Mouse (Mus musculus) layer of hippocampus, postnatal 14 days (tissue): ENCODE measurements at regions not wholly inside any gene's neighbourhood (a gene's known extent, or its start where the extent isn't known, plus 50 kb on each side); places are given as distances from the start of the nearest gene placed in this dataset.

ENCODE experiments used
- DNase-seq, 2 experiments: peaks; one replicate each; pipeline ENCODE4 v3.0.0; 2021 to 2022; ENCODE audit warnings: low spot score in 2 of 2, mixed read lengths in 1 of 2

- DNase-seq, result no peak
Observed at GRCm38 (mm10) chr11:57432299-57432698, 86.1 kb downstream of the Fam114a2 start.

DNA sequence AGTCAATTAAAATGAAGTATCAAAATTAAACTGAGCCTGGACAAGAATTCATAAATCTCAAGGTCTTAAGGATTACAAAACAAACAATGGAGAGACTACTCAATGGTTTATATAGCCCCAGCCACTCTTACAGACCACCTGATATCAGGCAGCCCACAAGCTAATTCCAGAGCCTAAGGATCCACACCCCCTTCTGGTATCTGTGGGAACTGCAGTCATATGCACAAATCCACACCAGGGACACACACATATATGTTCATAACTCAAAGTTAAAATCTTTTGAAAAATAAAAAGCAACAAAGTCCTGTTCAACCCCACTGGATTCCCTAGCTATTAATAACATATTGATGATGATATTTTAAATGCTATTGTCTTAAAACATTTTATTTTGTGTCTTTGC lies 86.5 kb downstream of the Fam114a2 start:
- DNase-seq, result no peak

- DNase-seq, result no peak
Observed at GRCm38 (mm10) chr11:57426046-57426805, 92.2 kb downstream of the Fam114a2 start.

GRCm38 (mm10) chr11:57419416-57419815 lies 99.0 kb downstream of the Fam114a2 start:
- DNase-seq, result peak in 1 of 2 experiments; percentile 71

- no peak for DNase-seq
Observed at GRCm38 (mm10) chr11:57416011-57416410, 102.4 kb downstream of the Fam114a2 start.

- no peak for DNase-seq
Observed at GRCm38 (mm10) chr11:57415167-57415566, 103.2 kb downstream of the Fam114a2 start.

- peak in 1 of 2 experiments; percentile 37 for DNase-seq
Observed at GRCm38 (mm10) chr11:57414697-57415096, 103.7 kb downstream of the Fam114a2 start.

GRCm38 (mm10) chr11:57413271-57413670 lies 105.1 kb downstream of the Fam114a2 start:
- no peak for DNase-seq

GRCm38 (mm10) chr11:57412766-57413165 lies 105.7 kb downstream of the Fam114a2 start:
- peak; percentile 56 to 74 for DNase-seq

DNA sequence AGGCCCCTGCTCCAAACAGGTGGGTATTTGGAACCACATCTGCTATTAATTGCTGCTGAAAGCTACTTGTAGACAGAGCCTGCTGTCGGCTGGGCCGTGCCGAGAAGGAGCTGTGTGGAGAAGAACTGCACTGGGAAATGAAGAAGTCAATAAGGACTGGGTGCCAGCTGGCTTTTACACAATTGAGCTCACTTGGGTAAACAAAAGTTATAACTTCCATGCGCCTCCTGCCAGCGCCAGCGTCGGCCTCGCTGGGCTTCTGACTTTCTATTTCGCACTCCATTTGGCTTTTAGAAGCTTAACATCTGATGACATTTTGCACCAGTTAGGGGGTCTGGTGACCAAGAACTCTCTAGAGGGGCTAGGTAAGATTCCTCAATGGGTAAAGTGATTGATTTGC lies 114.2 kb downstream of the Fam114a2 start:
- DNase-seq, result peak in 1 of 2 experiments; percentile 48

DNA sequence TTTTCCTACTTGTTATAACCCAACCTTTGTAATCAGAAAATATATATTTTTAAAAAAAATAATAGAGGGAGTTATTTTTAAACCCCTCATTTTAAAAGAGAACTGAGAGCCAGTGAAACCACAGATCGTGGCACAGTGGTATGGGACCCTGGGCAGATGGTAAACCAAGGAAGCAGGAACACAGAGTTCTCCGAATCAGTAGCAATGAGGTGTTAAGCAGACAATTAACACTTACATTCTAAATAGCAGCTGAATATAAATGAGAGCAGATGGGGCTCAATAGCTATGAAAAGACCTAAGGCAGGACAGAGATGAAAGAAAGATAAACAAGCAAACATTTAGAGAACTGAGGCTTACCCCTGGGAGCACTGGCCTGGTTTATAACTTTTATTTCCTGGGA lies 116.8 kb downstream of the Fam114a2 start:
- peak in 1 of 2 experiments; percentile 72 for DNase-seq

- DNase-seq, result no peak
Observed at GRCm38 (mm10) chr11:57399366-57399765, 119.1 kb downstream of the Fam114a2 start.

GRCm38 (mm10) chr11:57396429-57396828 lies 122.0 kb downstream of the Fam114a2 start:
- no peak for DNase-seq

DNA sequence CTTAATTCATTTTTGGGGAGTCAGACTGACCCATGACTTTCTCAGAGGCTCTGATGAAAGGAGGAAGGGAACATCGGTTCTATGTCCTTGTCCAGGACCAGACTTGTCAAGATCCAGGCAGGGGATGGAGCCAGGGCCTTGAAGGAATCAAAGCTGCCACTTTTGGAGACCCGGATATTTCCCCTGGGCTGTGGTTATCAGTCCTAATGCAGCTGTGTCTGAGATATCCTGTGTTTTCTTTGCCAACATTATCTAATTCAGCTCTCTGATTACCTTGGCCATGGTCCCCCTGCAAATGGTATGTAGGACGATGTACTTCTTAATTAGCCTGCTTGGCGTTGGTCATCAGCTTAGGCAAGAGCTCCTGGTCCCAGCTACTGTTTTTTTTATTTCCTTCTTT lies 127.6 kb downstream of the Fam114a2 start:
- DNase-seq, result no peak
